8 mouse cellular contexts compared by ENCODE assay signal in genomic region chr7:30336384-30336783, GRCm38 (mm10). TPM values are rescaled to one million over a fixed set of nuclear protein-coding genes. Genes with fewer than 3 reads are reported as not detected.
DNase-seq lines count a peak whose midpoint lies in the region; ATAC-seq and TF ChIP-seq lines count a peak whose summit lies in the region.

No protein-coding gene starts in this region.

- H3K36me3 ChIP-seq in G1E (replicated peaks): no peaks in the 10 kb centered on the region
- H3K36me3 ChIP-seq in lung, postnatal 0 days (ENCODE audit: insufficient read depth, low read length): no peaks in the 10 kb centered on the region

- no peak overlapping the region for H3K4me2 ChIP-seq in lung, postnatal 0 days (replicated peaks; ENCODE audit: low read depth, low read length)

- intact Hi-C loops in heart, postnatal 10 days (cut with DNase I): loop anchor here (2.0 kb wide), 1 partner anchor 96 kb away; no protein-coding TSS in a partner anchor

- ATAC-seq in G1E (ENCODE audit: extremely low read depth, insufficient number of reproducible peaks, low FRiP score, poor library complexity, severe bottlenecking): no peak
- ATAC-seq in lung, postnatal 0 days: peak; percentile 43

- no peak for TF ChIP-seq EP300 in lung, postnatal 0 days (IDR thresholded peaks at IDR 0.05)

- TF ChIP-seq POLR2A in brain, embryonic 14.5 days (IDR thresholded peaks at IDR 0.05; ENCODE audit: borderline replicate concordance, extremely low read depth, insufficient read depth, insufficient read length, poor library complexity, severe bottlenecking): no peak

- peak; percentile 90 for TF ChIP-seq CTCF in G1E (IDR thresholded peaks at IDR 0.05; ENCODE audit: low read depth, low read length)
- peak; percentile 97 for TF ChIP-seq CTCF in brain, embryonic 14.5 days (IDR thresholded peaks at IDR 0.05; ENCODE audit: borderline replicate concordance, extremely low read depth, insufficient read depth, insufficient read length)
- peak; percentile 99 for TF ChIP-seq CTCF in lung, postnatal 0 days (IDR thresholded peaks at IDR 0.05)

- H3K9ac ChIP-seq in lung, postnatal 0 days (replicated peaks; ENCODE audit: low read depth): no peak overlapping the region

- H3K27me3 ChIP-seq in G1E (ENCODE audit: insufficient read depth, low read length): peaks cover 30% of the 10 kb centered on the region
- H3K27me3 ChIP-seq in lung, postnatal 0 days (replicated peaks; ENCODE audit: insufficient read depth, low read length): no peaks in the 10 kb centered on the region

- DNase-seq in G1E (ENCODE audit: low spot score): no peak
- DNase-seq in brain, embryonic 14.5 days (ENCODE audit: low read depth): peak; percentile 96
- DNase-seq in fibroblast of lung, adult 2 months (ENCODE audit: low read depth): peak; percentile 49
- peak; percentile 84 to 92 for DNase-seq in heart, postnatal 10 days
- peak; percentile 73 for DNase-seq in large intestine, adult 2 months (ENCODE audit: low read depth, low spot score)
- peak; percentile 95 for DNase-seq in lung, postnatal 0 days (ENCODE audit: low spot score)
- peak; percentile 94 for DNase-seq in retina, postnatal 1 day
- peak; percentile 81 for DNase-seq in thymus, postnatal 4 days

- no peak overlapping the region for H3K27ac ChIP-seq in lung, postnatal 0 days (ENCODE audit: low read length)

- H3K4me3 ChIP-seq in G1E (ENCODE audit: low read depth, low read length): no peak overlapping the region
- H3K4me3 ChIP-seq in lung, postnatal 0 days (ENCODE audit: low read depth, low read length): no peak overlapping the region

- under 1% methylated on average over 9 of the region's 9 CpGs for WGBS in large intestine, adult 2 months
- WGBS in lung, postnatal 0 days: 2% methylated on average over 9 of the region's 9 CpGs

- no peaks in the 10 kb centered on the region for H3K9me3 ChIP-seq in G1E (replicated peaks)
- no peaks in the 10 kb centered on the region for H3K9me3 ChIP-seq in lung, postnatal 0 days (ENCODE audit: low read length)

- H3K4me1 ChIP-seq in G1E (ENCODE audit: insufficient read depth, low read depth, low read length): peaks cover 11% of the 10 kb centered on the region
- H3K4me1 ChIP-seq in lung, postnatal 0 days (ENCODE audit: insufficient read depth, low read depth, low read length): peaks cover 14% of the 10 kb centered on the region

RNA-seq across cellular contexts. Expression of gene Sdhaf1, which starts 12.7 kb away (rescaled TPM):
- total RNA-seq in G1E (2014; fragmentation: Nextera tagmentation) (4.1 and 4.3 TPM in 2 replicates), G1E (2017) (8.9 and 11.4 TPM in 2 replicates)
- polyA plus RNA-seq in G1E (2012): 9.2 and 11.7 TPM in 2 replicates
- polyA plus RNA-seq in brain, embryonic 14.5 days (2012; rRNA removed): 17.6 and 24.7 TPM in 2 replicates
- total RNA-seq in heart, postnatal 10 days (2021): 10 to 100 TPM; 15.1 to 15.8 TPM
- 12.1 and 13.9 TPM in 2 replicates for polyA plus RNA-seq in large intestine, adult 2 months (2012; rRNA removed)
- polyA plus RNA-seq in lung, postnatal 0 days (2015; fragmentation: Nextera tagmentation; extraction: Ambion mirVana): 17.6 and 20.0 TPM in 2 replicates

RNA-seq across cellular contexts. Expression of gene E130208F15Rik, which starts 14.8 kb away (rescaled TPM):
- total RNA-seq in G1E (2014; fragmentation: Nextera tagmentation) (1.3 and 1.6 TPM in 2 replicates), G1E (2017) (2.3 and 2.4 TPM in 2 replicates)
- polyA plus RNA-seq in G1E (2012): 0.49 and 0.85 TPM in 2 replicates
- polyA plus RNA-seq in brain, embryonic 14.5 days (2012; rRNA removed): 0.36 and 0.37 TPM in 2 replicates
- 1 to 10 TPM in 1 of 2 experiments, under 1 TPM in 1; 0.87 to 1.0 TPM for total RNA-seq in heart, postnatal 10 days (2021)
- polyA plus RNA-seq in large intestine, adult 2 months (2012; rRNA removed): 0.31 and 0.74 TPM in 2 replicates
- not detected in 2 replicates for polyA plus RNA-seq in lung, postnatal 0 days (2015; fragmentation: Nextera tagmentation; extraction: Ambion mirVana)

RNA-seq across cellular contexts. Expression of gene Syne4, which starts 21.8 kb away (rescaled TPM):
- total RNA-seq in G1E (2014; fragmentation: Nextera tagmentation) (2.1 and 5.4 TPM in 2 replicates), G1E (2017) (1.0 and 2.6 TPM in 2 replicates)
- polyA plus RNA-seq in G1E (2012): 2.8 and 4.0 TPM in 2 replicates
- polyA plus RNA-seq in brain, embryonic 14.5 days (2012; rRNA removed): 28.5 and 36.3 TPM in 2 replicates
- total RNA-seq in heart, postnatal 10 days (2021): under 1 TPM; 0.86 to 0.87 TPM
- polyA plus RNA-seq in large intestine, adult 2 months (2012; rRNA removed): 18.4 and 23.2 TPM in 2 replicates
- 13.1 and 17.2 TPM in 2 replicates for polyA plus RNA-seq in lung, postnatal 0 days (2015; fragmentation: Nextera tagmentation; extraction: Ambion mirVana)

RNA-seq across cellular contexts. Expression of gene Lrfn3, which starts 26.2 kb away (rescaled TPM):
- not detected in 2 replicates for total RNA-seq in G1E (2014; fragmentation: Nextera tagmentation)
- total RNA-seq in G1E (2017): 0.11 and 0.12 TPM in 2 replicates
- polyA plus RNA-seq in G1E (2012): not detected in 2 replicates
- polyA plus RNA-seq in brain, embryonic 14.5 days (2012; rRNA removed): 29.1 and 39.2 TPM in 2 replicates
- total RNA-seq in heart, postnatal 10 days (2021): 1 to 10 TPM; 1.7 TPM
- polyA plus RNA-seq in large intestine, adult 2 months (2012; rRNA removed): 12.7 and 13.1 TPM in 2 replicates
- polyA plus RNA-seq in lung, postnatal 0 days (2015; fragmentation: Nextera tagmentation; extraction: Ambion mirVana): 2.0 and 2.8 TPM in 2 replicates

RNA-seq across cellular contexts. Expression of gene Alkbh6, which starts 27.9 kb away (rescaled TPM):
- total RNA-seq in G1E (2014; fragmentation: Nextera tagmentation) (17.2 and 22.1 TPM in 2 replicates), G1E (2017) (18.5 and 24.1 TPM in 2 replicates)
- polyA plus RNA-seq in G1E (2012): 44.2 and 52.2 TPM in 2 replicates
- 131 and 198 TPM in 2 replicates for polyA plus RNA-seq in brain, embryonic 14.5 days (2012; rRNA removed)
- 10 to 100 TPM; 26.0 to 27.4 TPM for total RNA-seq in heart, postnatal 10 days (2021)
- polyA plus RNA-seq in large intestine, adult 2 months (2012; rRNA removed): 81.0 and 96.8 TPM in 2 replicates
- 60.6 and 78.2 TPM in 2 replicates for polyA plus RNA-seq in lung, postnatal 0 days (2015; fragmentation: Nextera tagmentation; extraction: Ambion mirVana)
